Mouse (Mus musculus): ENCODE results near the gene Ssbp4. TPM values are rescaled to one million over a fixed set of nuclear protein-coding genes. Genes with fewer than 3 reads are reported as not detected.
"Not testable (repeated sequence)": the region's sequence is repeated elsewhere in the genome, so short reads cannot be mapped to it uniquely, and the experiment has no call there.

Gene Ssbp4
- polyA plus RNA-seq, 1 experiment from 2014 or later, result 113 TPM

DNA sequence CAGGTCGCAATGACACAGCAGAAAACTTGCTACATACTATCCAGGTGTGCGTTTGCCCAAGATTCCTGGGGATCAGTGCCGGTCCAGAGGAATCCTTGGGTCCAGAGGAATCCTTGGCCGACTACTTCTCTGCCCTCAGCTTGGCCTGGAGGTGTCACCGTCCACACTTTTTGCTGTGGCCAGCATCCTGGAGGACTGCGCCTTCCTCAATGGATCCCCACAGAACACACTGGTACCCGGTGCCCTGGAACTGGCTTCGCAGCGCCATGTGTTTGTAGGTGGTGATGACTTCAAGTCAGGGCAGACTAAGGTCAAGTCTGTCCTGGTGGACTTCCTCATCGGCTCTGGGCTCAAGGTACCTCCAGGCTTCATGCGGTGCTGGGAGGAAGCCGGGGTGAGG is 12.9 kb downstream of the Ssbp4 start:
- Histone ChIP-seq H3K9ac (ENCODE audit: low read length) (no peak overlapping the region), H3K36me3 (ENCODE audit: control insufficient read depth, insufficient read depth, low read length) (no peaks in the 10 kb centered on the region; the same call in 1 of the 2 replicates), H3K4me1 (replicated peaks; ENCODE audit: control insufficient read depth, insufficient read depth, low read length) (peaks cover 43% of the 10 kb centered on the region), H3K27me3 (ENCODE audit: control insufficient read depth, insufficient read depth, low read length) (no peaks in the 10 kb centered on the region; the same call in 1 of the 2 replicates), H3K27ac (ENCODE audit: low read depth, low read length) (no peak overlapping the region), H3K9me3 (ENCODE audit: control insufficient read depth, low read length) (no peaks in the 10 kb centered on the region), H3K4me3 (ENCODE audit: low read depth, low read length) (no peak overlapping the region), H3K4me2 (ENCODE audit: low read depth, low read length, severe bottlenecking) (no peak overlapping the region)
- no peak for DNase-seq (ENCODE audit: low spot score)
- ATAC-seq (replicated peaks; ENCODE audit: low FRiP score), result no peak
- WGBS, result 95% methylated on average over 12 of the region's 12 CpGs

DNA sequence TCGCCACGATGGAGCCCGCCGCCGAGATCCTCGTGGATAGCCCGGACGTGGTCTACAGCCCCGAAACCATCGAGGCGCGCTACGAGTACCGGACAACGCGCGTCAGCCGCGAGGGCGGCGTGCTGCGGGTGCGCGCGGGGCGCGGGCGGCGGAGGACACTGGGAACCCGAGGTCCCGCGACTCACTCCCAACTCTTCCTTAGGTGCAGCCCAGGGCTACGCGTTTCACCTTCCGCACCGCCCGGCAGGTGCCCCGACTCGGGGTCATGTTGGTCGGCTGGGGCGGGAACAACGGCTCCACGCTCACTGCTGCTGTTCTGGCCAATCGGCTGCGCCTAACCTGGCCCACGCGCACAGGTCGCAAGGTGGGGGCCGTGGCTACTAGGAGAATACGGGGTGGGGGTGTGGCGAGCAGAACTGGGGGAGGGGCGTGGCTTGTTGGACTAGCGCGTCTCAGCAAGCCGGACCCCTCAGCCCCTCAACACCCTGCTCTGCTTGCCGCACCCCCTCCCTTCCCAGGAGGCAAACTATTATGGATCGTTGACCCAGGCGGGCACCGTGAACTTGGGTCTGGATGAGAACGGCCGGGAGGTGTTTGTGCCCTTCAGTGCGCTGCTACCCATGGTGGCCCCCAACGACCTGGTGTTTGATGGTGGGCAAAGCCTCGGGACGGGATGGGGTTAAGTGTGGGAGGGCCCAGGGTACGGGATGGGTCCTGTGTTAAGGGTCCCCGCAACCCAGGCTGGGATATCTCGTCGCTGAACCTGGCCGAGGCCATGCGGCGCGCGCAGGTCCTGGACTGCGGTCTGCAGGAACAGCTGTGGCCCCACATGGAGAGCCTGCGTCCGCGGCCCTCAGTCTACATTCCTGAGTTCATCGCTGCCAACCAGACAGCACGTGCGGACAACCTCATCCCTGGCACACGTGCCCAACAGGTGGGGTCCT is 13.8 kb downstream of the Ssbp4 start:
- H3K9me3 ChIP-seq (ENCODE audit: control insufficient read depth, low read length), result no peaks in the 10 kb centered on the region
- DNase-seq (ENCODE audit: low spot score) (peak; percentile 81), ATAC-seq (replicated peaks; ENCODE audit: low FRiP score) (peak; percentile 1)
- 11% methylated on average over 82 of the region's 82 CpGs for WGBS
- H3K27me3 ChIP-seq (ENCODE audit: control insufficient read depth, insufficient read depth, low read length), result no peaks in the 10 kb centered on the region; the same call in 1 of the 2 replicates
- H3K36me3 ChIP-seq (ENCODE audit: control insufficient read depth, insufficient read depth, low read length), result no peaks in the 10 kb centered on the region; the same call in 1 of the 2 replicates
- H3K9ac ChIP-seq (ENCODE audit: low read length), result peak overlapping the region; percentile 71
- H3K27ac ChIP-seq (ENCODE audit: low read depth, low read length), result peak overlapping the region; percentile 15; the same call in 1 of the 2 replicates
- peaks cover 34% of the 10 kb centered on the region for H3K4me1 ChIP-seq (replicated peaks; ENCODE audit: control insufficient read depth, insufficient read depth, low read length)
- peak overlapping the region; percentile 62 for H3K4me3 ChIP-seq (ENCODE audit: low read depth, low read length)
- H3K4me2 ChIP-seq (ENCODE audit: low read depth, low read length, severe bottlenecking), result peak overlapping the region; percentile 96

DNA sequence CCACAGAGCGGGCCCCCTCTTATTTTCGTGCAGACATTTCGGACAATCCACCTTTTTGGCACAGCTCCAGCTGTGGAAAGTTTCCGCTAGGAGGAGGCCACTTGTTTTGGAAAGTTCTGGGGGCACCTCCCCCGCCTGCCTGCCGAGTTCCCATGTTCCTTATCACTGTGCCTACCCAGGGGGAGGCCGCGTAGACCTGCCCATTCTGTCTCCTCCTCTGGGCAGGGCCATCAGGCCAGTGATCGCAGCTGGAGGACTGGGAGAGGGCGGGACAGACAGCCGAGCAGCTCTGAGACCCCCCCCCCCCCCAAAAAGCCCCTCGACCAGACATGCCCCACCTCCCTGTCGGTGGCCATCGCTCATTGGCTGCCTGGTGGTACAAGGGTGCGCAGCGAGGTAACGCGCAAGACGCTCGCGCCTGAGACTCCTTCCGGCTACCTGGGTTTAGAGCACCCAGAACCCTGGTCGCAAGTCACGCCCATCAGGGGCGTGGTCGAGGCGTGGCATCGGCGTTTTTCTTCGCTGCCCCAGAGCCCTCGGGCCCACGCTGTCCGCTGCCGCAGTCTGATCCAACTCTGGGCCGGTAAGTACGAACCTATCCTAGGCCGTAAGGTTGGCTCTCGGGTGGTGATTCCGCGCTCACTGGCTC is 14.6 kb downstream of the Ssbp4 start, which contains the start of gene Isyna1:
TSS of gene Isyna1 (plus strand) at position 413 of the 649 bp plus-strand sequence.
- no peaks in the 10 kb centered on the region; the same call in 1 of the 2 replicates for H3K36me3 ChIP-seq (ENCODE audit: control insufficient read depth, insufficient read depth, low read length)

DNA sequence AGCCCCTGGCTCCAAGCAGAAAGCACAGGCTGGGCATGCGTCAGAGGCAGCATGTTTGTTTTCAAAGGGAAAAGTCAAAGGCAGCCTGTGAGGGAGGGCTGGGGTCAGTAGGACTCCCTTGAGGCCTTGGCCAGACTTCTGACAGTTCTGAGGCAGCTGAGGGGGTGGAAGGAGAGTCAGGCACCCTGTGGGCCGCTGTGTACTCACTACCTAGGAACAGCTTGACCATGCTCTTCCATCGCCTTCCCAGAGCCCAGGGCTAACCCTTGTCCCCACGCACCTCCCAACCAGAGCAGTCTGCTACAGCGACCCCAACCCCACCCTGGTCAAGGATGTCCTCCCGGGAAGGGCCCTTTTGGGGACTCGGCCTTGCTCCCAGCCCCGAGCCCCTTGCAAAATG is 15.5 kb downstream of the Ssbp4 start:
- peak; percentile 65 for DNase-seq (ENCODE audit: low spot score)
- no peaks in the 10 kb centered on the region; the same call in 1 of the 2 replicates for H3K27me3 ChIP-seq (ENCODE audit: control insufficient read depth, insufficient read depth, low read length)
- H3K4me1 ChIP-seq (replicated peaks; ENCODE audit: control insufficient read depth, insufficient read depth, low read length), result peaks cover 22% of the 10 kb centered on the region
- H3K9me3 ChIP-seq (ENCODE audit: control insufficient read depth, low read length), result no peaks in the 10 kb centered on the region
- peak overlapping the region; percentile 47; the same call in 1 of the 2 replicates for H3K9ac ChIP-seq (ENCODE audit: low read length)
- ATAC-seq (replicated peaks; ENCODE audit: low FRiP score), result no peak
- H3K36me3 ChIP-seq (ENCODE audit: control insufficient read depth, insufficient read depth, low read length), result no peaks in the 10 kb centered on the region; the same call in 1 of the 2 replicates
- WGBS, result 57% methylated on average over 8 of the region's 8 CpGs
- peak overlapping the region; percentile 46; the same call in 1 of the 2 replicates for H3K27ac ChIP-seq (ENCODE audit: low read depth, low read length)
- peak overlapping the region; percentile 96; the same call in 1 of the 2 replicates for H3K4me2 ChIP-seq (ENCODE audit: low read depth, low read length, severe bottlenecking)
- no peak overlapping the region for H3K4me3 ChIP-seq (ENCODE audit: low read depth, low read length)

More for the DNA sequence above, 14.6 kb downstream of the Ssbp4 start, which contains the start of gene Isyna1:
- peak within 1 kb of the TSS; percentile 62 for H3K4me3 ChIP-seq (ENCODE audit: low read depth, low read length)
- ATAC-seq (replicated peaks; ENCODE audit: low FRiP score) (peak; percentile 82), DNase-seq (ENCODE audit: low spot score) (peak; percentile 96)
- peak within 1 kb of the TSS; percentile 96 for H3K4me2 ChIP-seq (ENCODE audit: low read depth, low read length, severe bottlenecking)
- peak within 1 kb of the TSS; percentile 71 for H3K9ac ChIP-seq (ENCODE audit: low read length)
- no peaks in the 10 kb centered on the region; the same call in 1 of the 2 replicates for H3K27me3 ChIP-seq (ENCODE audit: control insufficient read depth, insufficient read depth, low read length)
- peak within 1 kb of the TSS; percentile 46 for H3K27ac ChIP-seq (ENCODE audit: low read depth, low read length)
- peaks cover 31% of the 10 kb centered on the region for H3K4me1 ChIP-seq (replicated peaks; ENCODE audit: control insufficient read depth, insufficient read depth, low read length)
- WGBS, result under 1% methylated on average over 39 of the region's 40 CpGs
- no peaks in the 10 kb centered on the region for H3K9me3 ChIP-seq (ENCODE audit: control insufficient read depth, low read length)

DNA sequence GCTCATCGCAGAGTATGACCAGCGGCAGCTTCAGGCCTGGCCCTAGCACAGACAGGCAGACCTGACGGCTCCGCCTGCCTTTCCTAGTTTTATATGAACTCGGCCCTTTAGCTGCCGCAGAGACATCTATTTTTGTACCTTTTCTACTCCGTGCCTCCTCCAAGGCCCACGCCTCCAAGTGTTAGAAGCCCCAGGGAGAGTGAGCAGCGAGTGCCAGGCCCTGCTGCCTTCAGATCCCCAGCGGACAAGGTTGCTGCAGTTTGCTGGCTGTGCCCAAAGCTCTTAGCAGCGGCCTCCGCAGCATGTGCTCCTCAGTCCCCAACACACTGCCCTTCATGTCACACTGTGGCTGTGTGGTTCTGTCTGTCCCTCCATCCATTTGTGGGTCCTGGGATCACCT is 17.1 kb downstream of the Ssbp4 start:
- H3K9ac ChIP-seq (ENCODE audit: low read length), result no peak overlapping the region
- no peak overlapping the region for H3K4me3 ChIP-seq (ENCODE audit: low read depth, low read length)
- DNase-seq (ENCODE audit: low spot score), result no peak
- H3K36me3 ChIP-seq (ENCODE audit: control insufficient read depth, insufficient read depth, low read length), result no peaks in the 10 kb centered on the region; the same call in 1 of the 2 replicates
- no peak overlapping the region for H3K27ac ChIP-seq (ENCODE audit: low read depth, low read length)
- no peak overlapping the region for H3K4me2 ChIP-seq (ENCODE audit: low read depth, low read length, severe bottlenecking)
- peaks cover 15% of the 10 kb centered on the region; the same call in 1 of the 2 replicates for H3K4me1 ChIP-seq (replicated peaks; ENCODE audit: control insufficient read depth, insufficient read depth, low read length)
- no peak for ATAC-seq (replicated peaks; ENCODE audit: low FRiP score)
- no peaks in the 10 kb centered on the region for H3K9me3 ChIP-seq (ENCODE audit: control insufficient read depth, low read length)
- no peaks in the 10 kb centered on the region; the same call in 1 of the 2 replicates for H3K27me3 ChIP-seq (ENCODE audit: control insufficient read depth, insufficient read depth, low read length)
- 92% methylated on average over 12 of the region's 12 CpGs for WGBS

DNA sequence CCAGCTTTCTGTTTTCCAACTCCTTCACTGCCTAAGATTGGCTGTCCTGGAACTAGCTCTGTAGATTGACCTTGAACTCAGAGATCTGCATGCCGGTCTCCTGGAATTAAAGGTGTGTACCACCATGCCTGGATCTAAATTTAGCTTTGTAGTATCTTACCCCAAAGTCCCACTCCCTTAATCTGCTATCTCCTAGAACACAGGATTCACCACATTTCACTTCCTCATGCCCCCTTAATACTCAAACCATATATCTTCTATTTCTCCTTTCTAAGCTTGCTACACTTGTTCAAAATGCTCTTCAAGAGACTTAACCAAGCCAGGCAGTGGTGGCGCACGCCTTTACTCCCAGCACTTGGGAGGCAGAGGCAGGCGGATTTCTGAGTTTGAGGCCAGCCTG is 20.7 kb downstream of the Ssbp4 start:
- not testable (repeated sequence) for H3K4me2 ChIP-seq (ENCODE audit: low read depth, low read length, severe bottlenecking); H3K9me3 ChIP-seq (ENCODE audit: control insufficient read depth, low read length); DNase-seq (ENCODE audit: low spot score); H3K36me3 ChIP-seq (ENCODE audit: control insufficient read depth, insufficient read depth, low read length); H3K9ac ChIP-seq (ENCODE audit: low read length); ATAC-seq (replicated peaks; ENCODE audit: low FRiP score); H3K27me3 ChIP-seq (ENCODE audit: control insufficient read depth, insufficient read depth, low read length); H3K4me1 ChIP-seq (replicated peaks; ENCODE audit: control insufficient read depth, insufficient read depth, low read length); H3K27ac ChIP-seq (ENCODE audit: low read depth, low read length); H3K4me3 ChIP-seq (ENCODE audit: low read depth, low read length)
- 95% methylated on average over 4 of the region's 4 CpGs for WGBS

DNA sequence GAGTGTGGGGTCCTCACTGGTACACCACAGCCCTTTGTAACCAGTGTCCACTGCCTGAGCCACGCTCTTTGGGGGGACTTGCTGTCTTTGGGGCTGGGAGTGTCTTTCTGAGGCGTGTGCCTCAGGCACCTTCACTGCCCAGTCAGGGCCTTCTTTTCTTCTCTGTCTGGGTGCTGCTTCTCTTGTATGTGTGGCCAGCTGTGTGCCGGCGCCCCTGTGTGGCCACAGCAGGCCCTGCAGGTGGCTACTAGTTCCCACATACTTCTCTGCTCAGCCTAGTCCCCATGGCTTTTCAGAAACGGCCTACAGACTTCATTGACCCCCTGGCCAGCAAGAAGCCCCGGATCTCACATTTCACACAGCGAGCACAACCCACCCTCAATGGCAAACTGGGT is 23.4 kb downstream of the Ssbp4 start:
- Histone ChIP-seq H3K36me3 (ENCODE audit: control insufficient read depth, insufficient read depth, low read length) (peaks cover 2% of the 10 kb centered on the region; the same call in 1 of the 2 replicates), H3K9ac (ENCODE audit: low read length) (no peak overlapping the region), H3K4me2 (ENCODE audit: low read depth, low read length, severe bottlenecking) (no peak overlapping the region), H3K27me3 (ENCODE audit: control insufficient read depth, insufficient read depth, low read length) (no peaks in the 10 kb centered on the region), H3K4me1 (replicated peaks; ENCODE audit: control insufficient read depth, insufficient read depth, low read length) (no peaks in the 10 kb centered on the region), H3K27ac (ENCODE audit: low read depth, low read length) (no peak overlapping the region), H3K9me3 (ENCODE audit: control insufficient read depth, low read length) (no peaks in the 10 kb centered on the region), H3K4me3 (ENCODE audit: low read depth, low read length) (no peak overlapping the region)
- 33% methylated on average over 7 of the region's 7 CpGs for WGBS
- ATAC-seq (replicated peaks; ENCODE audit: low FRiP score) (peak; percentile 33; the same call in 1 of the 2 replicates), DNase-seq (ENCODE audit: low spot score) (peak; percentile 68)

DNA sequence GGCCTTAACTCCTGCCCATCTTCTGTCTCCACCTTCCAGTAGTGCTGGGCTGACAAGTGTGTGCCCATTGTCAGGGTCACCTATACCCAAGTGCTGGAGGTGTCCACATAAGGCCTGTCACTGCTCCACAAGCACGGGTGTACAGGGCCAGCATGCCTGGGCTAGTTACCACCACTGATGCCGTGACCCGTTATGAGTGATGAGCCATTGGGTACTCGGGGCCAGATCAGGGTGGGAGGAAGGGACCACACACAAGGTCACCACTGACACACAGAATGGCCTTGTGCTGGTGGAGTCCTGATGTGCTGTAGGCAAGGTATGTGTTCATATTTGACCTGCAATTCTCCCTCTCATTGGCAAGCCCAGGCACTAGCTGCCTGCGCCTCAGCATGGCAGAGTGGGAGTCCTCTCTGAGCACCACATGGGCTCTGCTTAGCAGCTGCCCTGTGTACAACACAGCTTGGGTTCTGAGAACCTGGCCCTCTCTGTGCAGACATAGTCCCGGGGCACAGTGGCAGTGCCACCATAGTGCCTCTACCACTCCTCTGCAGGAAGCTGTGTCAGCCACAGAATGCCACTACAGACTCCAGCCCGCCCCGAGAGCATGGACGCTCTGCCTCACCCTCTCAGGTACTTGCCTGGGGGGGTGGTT is 23.9 kb downstream of the Ssbp4 start:
- WGBS, result 89% methylated on average over 9 of the region's 9 CpGs
- Histone ChIP-seq H3K27ac (ENCODE audit: low read depth, low read length) (no peak overlapping the region), H3K9ac (ENCODE audit: low read length) (no peak overlapping the region), H3K36me3 (ENCODE audit: control insufficient read depth, insufficient read depth, low read length) (peaks cover 2% of the 10 kb centered on the region; the same call in 1 of the 2 replicates), H3K9me3 (ENCODE audit: control insufficient read depth, low read length) (no peaks in the 10 kb centered on the region), H3K27me3 (ENCODE audit: control insufficient read depth, insufficient read depth, low read length) (no peaks in the 10 kb centered on the region), H3K4me1 (replicated peaks; ENCODE audit: control insufficient read depth, insufficient read depth, low read length) (no peaks in the 10 kb centered on the region), H3K4me2 (ENCODE audit: low read depth, low read length, severe bottlenecking) (no peak overlapping the region), H3K4me3 (ENCODE audit: low read depth, low read length) (no peak overlapping the region)
- no peak for DNase-seq (ENCODE audit: low spot score)
- ATAC-seq (replicated peaks; ENCODE audit: low FRiP score), result peak; percentile 33; the same call in 1 of the 2 replicates

All from forebrain, embryonic 11.5 days (tissue).